Mouse (Mus musculus) C2C12 (cell line): ENCODE data around the gene Gpr88.

Experiments
- CEBPB ChIP-seq: IDR thresholded peaks from one replicate; pipeline ENCODE4 v1.6.1; 2011; ENCODE audit warnings: low read depth, mild to moderate bottlenecking, control low read depth, moderate library complexity
- CTCF ChIP-seq: IDR thresholded peaks from one replicate; pipeline ENCODE4 v1.5.1; 2011; ENCODE audit not compliant: control insufficient read depth, insufficient read depth, insufficient read length
- MAX ChIP-seq: IDR thresholded peaks from one replicate; pipeline ENCODE4 v1.6.1; 2011; ENCODE audit warnings: mild to moderate bottlenecking, control low read depth
- MYOD1 ChIP-seq: IDR thresholded peaks from one replicate; pipeline ENCODE4 v1.6.1; 2011; ENCODE audit warnings: low read depth; ENCODE audit not compliant: control insufficient read depth, insufficient read length
- MYOG ChIP-seq: IDR thresholded peaks from one replicate; pipeline ENCODE4 v1.6.1; 2011; ENCODE audit not compliant: control insufficient read depth, insufficient read length; ENCODE audit errors: extremely low read depth
- USF1 ChIP-seq: IDR thresholded peaks from one replicate; pipeline ENCODE4 v1.6.1; 2011; ENCODE audit warnings: low read depth, mild to moderate bottlenecking, control low read depth, moderate library complexity

DNA sequence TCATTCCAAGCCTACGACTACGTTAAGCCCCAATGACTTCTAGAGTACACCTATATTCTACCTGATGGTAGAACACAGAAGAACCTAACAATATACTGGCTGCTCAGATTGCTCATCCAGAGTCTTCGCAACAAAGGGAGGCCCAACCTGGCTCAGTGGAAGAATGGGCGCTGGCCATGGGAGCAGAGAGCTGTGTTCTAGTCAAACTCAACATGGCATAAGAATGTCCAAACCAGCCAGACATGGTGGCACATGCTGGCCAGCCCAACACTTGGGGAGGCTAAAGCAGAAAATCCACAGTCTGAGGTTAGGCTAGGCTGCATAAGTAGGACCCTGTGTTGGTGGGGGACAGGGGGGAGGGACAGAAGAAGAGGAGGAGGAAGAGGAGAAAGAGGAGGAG, 31.4 kb upstream of the Gpr88 start:
- no peak for TF ChIP-seq MYOG
- TF ChIP-seq CTCF, result no peak
- TF ChIP-seq MAX, result no peak
- TF ChIP-seq CEBPB, result no peak
- no peak for TF ChIP-seq USF1
- no peak for TF ChIP-seq MYOD1
